Mouse (Mus musculus): ENCODE data around the gene Gramd1b. TPM values are rescaled to one million over a fixed set of nuclear protein-coding genes. Genes with fewer than 3 reads are reported as not detected.

Gramd1b gene
- polyA plus RNA-seq, 1 experiment = 0.02 TPM

- H3K4me3 ChIP-seq (replicated peaks) = no peak overlapping the region
- no peaks in the 10 kb centered on the region for H3K27me3 ChIP-seq (ENCODE audit: control insufficient read depth)
- no peaks in the 10 kb centered on the region for H3K4me1 ChIP-seq (ENCODE audit: control insufficient read depth)
- no peaks in the 10 kb centered on the region for H3K9me3 ChIP-seq (ENCODE audit: control insufficient read depth, low read length)
- no peaks in the 10 kb centered on the region for H3K36me3 ChIP-seq (ENCODE audit: control insufficient read depth)
- TF ChIP-seq GATA1 (IDR thresholded peaks at IDR 0.05; ENCODE audit: low read length) (no peak), TAL1 (IDR thresholded peaks at IDR 0.05; ENCODE audit: low read length) (no peak)
These were observed 214.1 kb downstream of the Gramd1b start for GRCm38 (mm10) chr9:40316865-40317660.

- no peaks in the 10 kb centered on the region for H3K36me3 ChIP-seq (ENCODE audit: control insufficient read depth)
These were observed 219.4 kb downstream of the Gramd1b start for GRCm38 (mm10) chr9:40311813-40312212.

DNA sequence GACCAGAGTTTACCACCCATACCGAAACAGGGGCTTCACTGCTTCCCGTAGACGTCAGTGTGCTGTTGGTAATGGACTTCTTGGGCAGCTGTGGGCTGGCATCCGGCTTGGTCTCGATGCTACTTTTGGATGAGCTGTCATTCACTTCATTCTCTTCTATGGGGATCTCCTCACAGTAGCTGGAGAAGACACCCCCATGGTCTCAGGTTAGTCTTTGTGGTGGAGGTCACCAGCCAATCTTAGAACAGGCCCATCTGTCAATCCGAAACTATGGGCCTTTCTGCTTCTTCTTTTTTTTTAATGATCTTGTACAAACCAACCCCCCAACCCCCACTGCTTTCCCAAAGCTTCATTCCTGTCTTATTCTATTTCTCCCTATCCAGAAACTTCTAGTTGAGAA is 221.3 kb downstream of the Gramd1b start:
- Histone ChIP-seq H3K4me1 (ENCODE audit: control insufficient read depth) (no peaks in the 10 kb centered on the region), H3K27me3 (ENCODE audit: control insufficient read depth) (no peaks in the 10 kb centered on the region), H3K4me3 (replicated peaks) (no peak overlapping the region), H3K9me3 (ENCODE audit: control insufficient read depth, low read length) (no peaks in the 10 kb centered on the region), H3K36me3 (ENCODE audit: control insufficient read depth) (no peaks in the 10 kb centered on the region)
- TF ChIP-seq GATA1 (IDR thresholded peaks at IDR 0.05; ENCODE audit: low read length) (no peak), TAL1 (IDR thresholded peaks at IDR 0.05; ENCODE audit: low read length) (no peak)

More at GRCm38 (mm10) chr9:40311813-40312212, 219.4 kb downstream of the Gramd1b start:
- Histone ChIP-seq H3K4me1 (ENCODE audit: control insufficient read depth) (no peaks in the 10 kb centered on the region), H3K4me3 (replicated peaks) (no peak overlapping the region), H3K27me3 (ENCODE audit: control insufficient read depth) (no peaks in the 10 kb centered on the region), H3K9me3 (ENCODE audit: control insufficient read depth, low read length) (no peaks in the 10 kb centered on the region)
- TF ChIP-seq GATA1 (IDR thresholded peaks at IDR 0.05; ENCODE audit: low read length) (no peak), TAL1 (IDR thresholded peaks at IDR 0.05; ENCODE audit: low read length) (no peak)

DNA sequence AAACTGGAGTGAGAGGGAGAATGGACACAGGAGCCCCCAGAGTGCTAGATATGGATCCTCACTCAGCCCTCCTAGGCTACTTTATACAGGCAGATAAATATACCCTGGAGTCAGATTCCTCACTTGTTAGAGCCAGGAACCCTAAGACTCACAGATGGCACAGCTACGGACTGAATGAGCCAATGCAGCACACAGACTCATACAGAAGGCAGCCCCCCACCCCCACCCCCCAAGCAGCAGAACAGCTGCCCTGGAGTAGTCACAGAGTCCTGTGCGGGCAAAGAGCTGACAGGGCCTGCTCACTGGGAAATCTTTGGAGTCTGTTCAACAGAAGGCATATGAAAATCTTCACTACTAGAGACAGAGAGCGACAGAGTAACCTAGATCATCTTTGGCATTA is 223.9 kb downstream of the Gramd1b start:
- no peaks in the 10 kb centered on the region for H3K4me1 ChIP-seq (ENCODE audit: control insufficient read depth)
- TF ChIP-seq GATA1 (IDR thresholded peaks at IDR 0.05; ENCODE audit: low read length) (no peak), TAL1 (IDR thresholded peaks at IDR 0.05; ENCODE audit: low read length) (no peak)
- no peaks in the 10 kb centered on the region for H3K36me3 ChIP-seq (ENCODE audit: control insufficient read depth)
- H3K9me3 ChIP-seq (ENCODE audit: control insufficient read depth, low read length) = no peaks in the 10 kb centered on the region
- no peaks in the 10 kb centered on the region for H3K27me3 ChIP-seq (ENCODE audit: control insufficient read depth)
- H3K4me3 ChIP-seq (replicated peaks) = no peak overlapping the region

DNA sequence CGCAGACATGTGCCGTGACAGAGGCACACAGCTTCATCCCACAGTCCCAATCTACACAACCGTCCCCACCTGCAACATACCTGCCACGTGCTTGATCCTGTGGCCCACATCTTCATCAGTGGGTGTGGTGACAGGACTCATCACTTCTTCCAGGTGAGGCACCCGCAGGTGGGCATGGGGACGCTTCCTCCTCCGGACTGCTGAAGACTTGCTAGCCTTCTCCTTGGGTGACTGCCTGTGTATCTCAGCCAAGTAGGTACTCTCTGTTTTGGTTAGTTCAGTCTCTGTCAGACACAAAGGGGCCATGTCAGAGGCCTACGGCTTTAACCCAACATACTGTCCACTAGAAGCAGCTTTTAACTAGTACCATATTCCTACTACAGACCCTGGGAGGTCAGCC is 226.9 kb downstream of the Gramd1b start:
- no peaks in the 10 kb centered on the region for H3K36me3 ChIP-seq (ENCODE audit: control insufficient read depth)
- H3K4me1 ChIP-seq (ENCODE audit: control insufficient read depth) = no peaks in the 10 kb centered on the region
- H3K4me3 ChIP-seq (replicated peaks) = no peak overlapping the region
- TF ChIP-seq GATA1 (IDR thresholded peaks at IDR 0.05; ENCODE audit: low read length) (no peak), TAL1 (IDR thresholded peaks at IDR 0.05; ENCODE audit: low read length) (no peak)
- no peaks in the 10 kb centered on the region for H3K9me3 ChIP-seq (ENCODE audit: control insufficient read depth, low read length)
- H3K27me3 ChIP-seq (ENCODE audit: control insufficient read depth) = no peaks in the 10 kb centered on the region

DNA sequence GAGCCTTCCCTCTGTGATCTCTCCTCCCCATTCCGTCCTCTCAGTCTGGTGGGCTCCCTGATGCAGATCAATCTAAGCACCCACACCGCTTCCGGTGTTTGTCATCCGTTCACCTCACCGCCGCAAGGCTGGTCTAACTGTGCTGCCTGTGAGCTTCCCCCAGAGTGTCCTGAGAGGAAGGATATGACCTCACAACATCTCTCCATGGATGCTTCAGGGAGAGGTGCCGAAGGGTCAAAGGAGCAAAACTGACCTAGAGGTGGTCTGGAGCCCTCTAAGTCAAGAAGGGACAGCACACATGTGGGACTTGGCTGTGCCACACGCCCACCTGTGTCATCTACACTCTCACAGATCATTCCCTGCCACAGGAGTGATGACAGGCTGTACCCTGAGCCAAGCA is 228.8 kb downstream of the Gramd1b start:
- Histone ChIP-seq H3K4me1 (ENCODE audit: control insufficient read depth) (no peaks in the 10 kb centered on the region), H3K36me3 (ENCODE audit: control insufficient read depth) (no peaks in the 10 kb centered on the region), H3K27me3 (ENCODE audit: control insufficient read depth) (no peaks in the 10 kb centered on the region), H3K4me3 (replicated peaks) (no peak overlapping the region), H3K9me3 (ENCODE audit: control insufficient read depth, low read length) (no peaks in the 10 kb centered on the region)
- no peak for TF ChIP-seq TAL1 (IDR thresholded peaks at IDR 0.05; ENCODE audit: low read length)
- no peak for TF ChIP-seq GATA1 (IDR thresholded peaks at IDR 0.05; ENCODE audit: low read length)

DNA sequence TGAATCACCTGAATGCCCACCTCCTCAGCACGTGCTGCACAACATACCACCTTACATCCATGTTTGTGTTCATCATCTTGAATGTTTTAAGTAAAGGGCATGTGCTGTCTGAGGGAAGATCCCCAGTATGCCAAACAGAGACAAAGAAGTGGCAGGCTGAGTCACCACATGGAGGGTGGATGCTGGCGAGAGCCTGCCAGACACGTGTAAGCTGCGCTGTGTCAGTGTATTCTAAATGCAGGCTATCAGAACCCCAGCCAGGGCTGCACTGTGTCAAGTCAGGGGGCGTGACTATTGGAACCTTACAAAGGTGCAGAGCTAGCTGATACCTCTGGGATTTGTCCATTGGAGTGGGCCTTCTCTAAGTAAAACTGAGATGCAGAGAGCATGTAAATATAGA is 229.7 kb downstream of the Gramd1b start:
- H3K9me3 ChIP-seq (ENCODE audit: control insufficient read depth, low read length) = no peaks in the 10 kb centered on the region
- TF ChIP-seq GATA1 (IDR thresholded peaks at IDR 0.05; ENCODE audit: low read length) (no peak), TAL1 (IDR thresholded peaks at IDR 0.05; ENCODE audit: low read length) (no peak)
- no peak overlapping the region for H3K4me3 ChIP-seq (replicated peaks)
- H3K4me1 ChIP-seq (ENCODE audit: control insufficient read depth) = no peaks in the 10 kb centered on the region
- no peaks in the 10 kb centered on the region for H3K36me3 ChIP-seq (ENCODE audit: control insufficient read depth)
- H3K27me3 ChIP-seq (ENCODE audit: control insufficient read depth) = no peaks in the 10 kb centered on the region

GRCm38 (mm10) chr9:40300018-40300989 is 230.9 kb downstream of the Gramd1b start:
- no peaks in the 10 kb centered on the region for H3K27me3 ChIP-seq (ENCODE audit: control insufficient read depth)
- no peaks in the 10 kb centered on the region for H3K9me3 ChIP-seq (ENCODE audit: control insufficient read depth, low read length)
- H3K4me1 ChIP-seq (ENCODE audit: control insufficient read depth) = no peaks in the 10 kb centered on the region
- H3K4me3 ChIP-seq (replicated peaks) = no peak overlapping the region
- no peaks in the 10 kb centered on the region for H3K36me3 ChIP-seq (ENCODE audit: control insufficient read depth)
- TF ChIP-seq TAL1 (IDR thresholded peaks at IDR 0.05; ENCODE audit: low read length) = no peak
- TF ChIP-seq GATA1 (IDR thresholded peaks at IDR 0.05; ENCODE audit: low read length) = no peak

DNA sequence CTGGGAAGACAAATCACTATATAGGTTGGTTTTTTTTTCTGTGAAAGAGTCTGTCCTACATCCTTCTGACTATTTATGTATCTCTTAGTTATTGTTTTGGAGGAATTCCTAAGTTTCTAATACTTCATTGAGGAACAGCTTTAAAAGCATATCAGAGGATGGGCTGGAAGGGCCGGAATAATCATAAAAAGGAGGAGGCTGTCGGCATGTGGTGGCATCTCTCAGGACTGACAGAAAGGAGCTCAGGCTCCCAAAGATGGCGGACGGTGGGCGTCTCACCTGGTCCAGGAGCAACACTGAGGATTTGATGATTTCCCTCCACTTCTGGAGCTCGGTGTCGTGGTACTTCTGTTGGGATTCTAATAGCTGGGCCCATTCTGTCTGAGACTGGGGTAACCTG is 231.9 kb downstream of the Gramd1b start:
- no peaks in the 10 kb centered on the region for H3K4me1 ChIP-seq (ENCODE audit: control insufficient read depth)
- H3K9me3 ChIP-seq (ENCODE audit: control insufficient read depth, low read length) = no peaks in the 10 kb centered on the region
- no peak overlapping the region for H3K4me3 ChIP-seq (replicated peaks)
- no peaks in the 10 kb centered on the region for H3K27me3 ChIP-seq (ENCODE audit: control insufficient read depth)
- no peaks in the 10 kb centered on the region for H3K36me3 ChIP-seq (ENCODE audit: control insufficient read depth)
- TF ChIP-seq TAL1 (IDR thresholded peaks at IDR 0.05; ENCODE audit: low read length) (no peak), GATA1 (IDR thresholded peaks at IDR 0.05; ENCODE audit: low read length) (no peak)

All from erythroblast, embryonic 14.5 days (primary cell).